Mouse (Mus musculus) retina, postnatal 7 days (tissue): Measurements from ENCODE around the gene Sdk2.

ENCODE experiments used
- DNase-seq: peaks from one replicate; pipeline ENCODE4 v3.0.0-alpha.2; 2012; ENCODE audit warnings: low read depth, low spot score

Gene Sdk2

DNA sequence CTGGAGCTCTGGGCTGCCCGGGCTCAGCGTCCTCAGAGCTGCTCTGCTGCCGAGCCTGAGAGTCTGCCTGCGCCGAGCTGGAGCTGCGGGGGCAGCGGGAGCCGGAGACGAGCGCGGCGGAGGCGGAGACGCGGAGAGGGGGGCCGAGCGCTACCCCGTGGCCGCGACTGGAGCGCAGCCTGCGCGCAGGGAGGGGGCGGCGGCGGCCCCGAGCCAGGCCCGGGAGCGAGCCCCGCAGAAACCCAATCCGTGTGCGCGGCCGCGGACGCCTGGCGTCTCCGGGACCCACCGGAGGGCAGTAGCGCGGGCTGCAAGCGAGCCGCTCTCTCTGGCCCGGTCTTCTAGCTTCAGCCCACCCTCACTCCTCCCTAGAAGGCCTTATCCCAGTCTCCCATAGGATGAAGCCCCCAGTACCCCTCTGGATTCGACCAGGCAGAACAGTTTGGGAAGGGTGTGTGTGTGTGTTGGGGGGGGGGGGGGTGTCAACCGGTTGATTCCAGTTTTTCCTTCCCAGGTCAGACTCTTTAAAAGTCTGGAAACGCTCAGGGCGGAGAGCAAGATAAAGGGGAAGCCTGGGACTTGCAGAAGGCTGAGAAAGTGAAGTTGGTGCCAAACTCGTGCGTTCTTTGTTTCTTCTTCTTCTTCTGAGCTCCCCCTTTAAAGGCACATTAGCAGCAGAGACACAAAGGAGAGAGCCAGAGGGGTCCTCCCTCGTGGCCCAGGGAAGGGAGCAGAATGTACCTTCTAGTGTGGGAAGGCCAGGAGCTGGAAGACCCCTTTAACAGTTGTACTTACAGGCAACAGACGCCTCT, at the start of gene Sdk2:
TSS of gene Sdk2 (minus strand) at position 96 of the 812 bp plus-strand sequence.
- peak; percentile 51 for DNase-seq

DNA sequence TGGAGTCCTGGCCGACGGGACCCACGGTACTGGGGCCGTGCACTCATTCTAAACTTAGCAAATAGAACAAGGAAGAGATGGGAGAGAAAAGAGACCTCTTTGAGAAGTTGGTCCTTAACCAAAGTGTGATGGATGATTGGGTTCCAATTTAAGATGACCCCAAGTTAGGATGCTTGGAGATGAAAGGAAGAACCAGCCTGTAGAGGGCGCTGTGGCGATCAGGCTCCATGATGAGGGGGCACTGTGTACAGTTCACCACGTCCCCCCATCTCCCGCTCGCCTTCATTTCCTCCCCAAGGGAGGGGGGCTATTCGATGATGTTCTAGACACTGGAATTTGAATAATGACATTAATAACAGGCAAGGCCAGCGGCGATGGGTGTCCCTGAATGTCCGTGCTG, 48.2 kb upstream of the Sdk2 start:
- no peak for DNase-seq

DNA sequence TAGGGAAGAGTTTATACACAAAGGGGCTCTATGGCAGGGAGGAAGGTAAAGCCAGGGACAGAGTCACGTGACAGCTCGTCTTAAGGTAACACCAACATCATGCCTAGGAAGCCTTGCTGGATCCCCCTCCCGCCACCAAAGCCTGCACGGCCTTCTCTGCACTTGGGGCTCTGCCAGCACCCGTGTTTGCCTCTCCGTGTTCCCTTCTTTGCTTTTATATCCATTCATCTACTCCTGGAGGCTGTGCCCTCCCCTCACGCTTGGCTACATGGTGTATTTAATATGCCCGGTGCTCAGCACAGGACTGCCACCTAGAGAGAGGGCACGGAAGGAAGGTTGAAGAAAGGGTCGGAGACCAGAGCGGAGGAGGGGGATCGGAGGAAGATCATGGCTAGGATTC, 47.8 kb upstream of the Sdk2 start:
- no peak for DNase-seq

DNA sequence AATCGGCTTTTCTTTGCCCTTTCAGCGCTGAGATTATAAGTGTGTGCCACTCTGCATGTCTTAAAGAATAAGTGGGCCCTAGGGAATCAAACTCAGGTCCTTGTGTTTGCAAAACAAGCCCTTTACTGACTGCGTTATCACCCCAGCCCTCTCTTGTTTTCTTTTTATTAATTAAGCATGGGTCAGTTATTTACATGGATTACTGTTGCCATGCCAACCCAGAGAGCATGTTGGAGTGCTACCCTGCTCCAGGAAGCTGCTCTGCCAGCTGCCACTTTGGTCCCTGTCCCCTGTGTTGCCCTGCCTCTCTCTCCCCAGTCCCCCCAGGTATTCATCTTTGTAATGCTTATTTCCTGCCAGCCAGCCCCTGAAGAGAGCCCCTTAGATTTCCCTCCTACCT, 44.0 kb upstream of the Sdk2 start:
- no peak for DNase-seq

DNA sequence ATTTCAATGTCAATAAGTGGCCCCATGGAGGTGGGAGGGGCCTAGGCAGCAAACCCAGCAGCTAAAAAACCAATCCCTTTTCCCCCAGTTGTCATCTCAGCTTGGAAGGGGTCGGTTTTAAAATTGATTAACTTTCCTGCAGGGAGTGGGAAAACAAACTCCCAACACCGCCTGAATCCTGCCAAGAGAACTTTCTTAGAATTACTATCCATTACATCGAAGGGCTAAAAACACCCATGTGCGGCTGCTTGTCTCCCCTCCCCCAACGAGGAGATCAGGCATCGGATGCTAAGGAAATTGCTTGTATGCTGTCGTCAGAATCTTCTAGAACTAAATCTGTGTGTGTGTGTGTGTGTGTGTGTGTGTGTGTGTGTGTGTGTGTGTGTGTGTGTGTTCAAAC, 26.8 kb upstream of the Sdk2 start:
- no peak for DNase-seq

DNA sequence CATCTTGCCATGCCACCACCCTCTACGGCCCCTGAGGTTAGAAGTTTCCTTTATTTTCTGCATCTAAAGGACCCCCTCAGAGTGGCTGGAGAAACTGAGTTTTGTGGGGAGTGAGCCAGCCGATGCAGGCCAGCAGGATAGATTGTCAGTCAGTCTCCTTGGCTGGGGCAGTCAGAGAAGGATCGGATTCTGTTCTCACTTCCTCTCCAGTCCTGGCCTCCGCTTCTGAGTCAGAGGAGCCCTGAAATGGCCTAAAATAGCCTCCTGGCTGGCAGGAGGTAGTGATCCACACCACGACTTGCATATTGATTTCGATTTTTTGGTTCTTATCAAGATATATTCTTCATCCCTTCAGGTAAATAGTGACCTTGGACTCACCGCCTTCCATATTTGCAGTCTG, 26.3 kb upstream of the Sdk2 start:
- DNase-seq, result no peak

DNA sequence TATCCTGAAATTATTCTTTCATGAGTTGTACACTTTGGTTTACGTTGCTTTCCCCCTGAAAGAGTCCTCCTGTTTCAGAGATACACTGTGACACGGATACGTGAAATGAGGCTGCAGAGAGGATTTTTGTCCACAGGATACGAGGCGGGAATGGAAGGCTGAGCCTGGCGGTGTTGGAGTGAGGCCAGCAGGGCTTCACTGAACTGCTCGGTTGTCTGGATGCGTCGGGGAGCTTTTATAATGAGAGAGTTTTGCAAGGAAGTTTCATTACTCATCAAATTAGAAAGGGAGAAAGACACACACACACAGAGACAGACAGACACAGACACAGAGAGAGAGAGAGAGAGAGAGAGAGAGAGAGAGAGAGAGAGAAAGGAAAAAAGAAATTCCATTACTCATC, 13.8 kb upstream of the Sdk2 start:
- DNase-seq, result no peak

DNA sequence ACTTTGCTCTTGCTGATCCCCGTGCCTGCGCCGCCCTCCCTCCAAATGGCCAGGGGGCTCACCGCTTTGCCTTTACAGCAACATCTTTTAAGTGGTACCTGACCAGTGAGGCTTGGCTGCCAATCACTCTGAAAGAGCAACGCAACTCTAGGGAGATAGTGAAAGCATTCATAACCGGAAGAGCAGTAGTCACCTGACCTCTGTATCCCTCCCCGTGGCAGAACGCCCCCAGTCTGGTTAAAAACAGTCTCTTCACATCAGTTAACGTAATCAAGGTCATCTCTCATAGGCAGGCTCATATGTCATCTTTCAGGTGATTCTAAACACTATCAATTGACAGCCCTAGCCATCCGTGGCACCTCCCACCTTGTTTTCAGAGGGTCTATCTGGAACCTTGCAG, 5.8 kb upstream of the Sdk2 start:
- DNase-seq, result no peak

DNA sequence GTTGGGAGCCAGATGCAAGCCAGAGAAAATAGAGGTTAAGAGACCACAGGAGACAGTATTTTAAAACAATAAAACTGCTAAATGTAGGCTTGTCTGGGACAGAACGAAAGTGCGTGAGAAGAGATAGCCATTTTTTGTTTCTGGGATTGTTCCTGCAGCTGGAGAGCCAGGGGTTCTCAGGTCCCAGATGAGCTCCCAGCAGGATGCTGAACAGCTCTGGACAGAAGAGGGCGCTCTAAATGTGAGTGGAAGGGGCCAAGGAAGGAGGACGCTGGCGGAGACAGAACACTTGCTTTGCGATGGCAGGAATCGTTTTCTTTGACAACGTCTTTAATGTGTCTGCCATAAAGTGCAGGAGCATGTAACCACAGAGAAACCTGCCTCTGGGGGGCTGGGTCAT, 5.2 kb upstream of the Sdk2 start:
- DNase-seq, result no peak

DNA sequence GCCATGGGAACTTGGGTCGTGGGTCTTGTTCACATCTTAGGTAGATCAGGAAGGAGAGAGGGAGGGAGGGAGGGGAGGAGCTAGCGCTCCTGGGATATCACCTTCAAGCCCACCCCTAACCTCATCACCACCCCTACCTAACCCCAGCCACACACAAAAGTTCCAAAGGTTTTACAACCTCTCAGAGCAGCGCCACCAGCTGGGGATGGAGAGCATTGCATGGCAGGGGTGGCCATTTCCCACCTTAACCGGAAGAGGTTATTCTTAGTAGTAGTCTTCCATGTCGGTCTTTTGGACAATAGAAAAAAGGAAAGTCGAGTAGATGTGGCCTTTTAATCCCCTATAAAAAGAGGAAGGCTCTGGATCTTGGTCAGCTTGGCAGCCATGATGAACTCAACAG, 4.0 kb upstream of the Sdk2 start:
- DNase-seq, result no peak

DNA sequence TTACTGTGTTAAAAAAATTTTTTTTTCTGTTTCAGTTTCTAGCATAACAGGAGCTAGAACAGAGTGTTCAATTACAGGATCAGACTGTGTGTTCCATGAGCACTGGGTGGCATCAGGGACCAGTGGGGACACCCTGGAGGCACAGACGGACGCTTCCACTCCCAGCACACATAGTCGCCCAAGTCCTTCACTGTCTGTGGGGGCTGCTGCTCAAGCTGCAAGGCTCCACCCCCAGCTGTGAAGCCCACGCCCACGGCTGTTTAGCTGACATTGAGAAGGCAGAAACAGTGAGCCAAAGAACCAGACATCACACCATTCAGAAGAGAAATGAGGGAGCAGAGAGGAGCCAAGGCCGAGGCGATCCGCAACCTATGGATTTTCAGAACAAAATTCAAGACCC, 3.3 kb upstream of the Sdk2 start:
- no peak for DNase-seq

DNA sequence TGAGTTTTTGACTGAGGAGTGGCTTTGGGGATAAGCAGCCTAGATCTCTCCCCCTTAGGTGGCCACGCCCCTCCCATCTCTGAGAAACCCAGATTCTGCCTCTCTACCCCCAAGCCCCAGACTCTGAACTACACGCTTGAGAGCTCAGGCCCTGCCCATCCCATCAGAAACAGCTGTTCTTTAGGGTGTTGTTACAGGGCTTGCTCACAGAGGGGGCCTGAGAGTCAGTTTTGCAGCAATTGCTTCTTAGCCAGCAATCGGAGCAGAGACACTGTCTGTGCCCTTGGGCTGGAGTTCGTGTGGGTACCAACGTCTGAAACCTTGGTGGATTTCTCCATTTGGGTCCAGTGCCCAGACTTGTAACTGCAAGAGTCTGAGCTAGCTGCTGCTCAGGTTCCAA, 1.5 kb upstream of the Sdk2 start:
- peak; percentile 43 for DNase-seq

DNA sequence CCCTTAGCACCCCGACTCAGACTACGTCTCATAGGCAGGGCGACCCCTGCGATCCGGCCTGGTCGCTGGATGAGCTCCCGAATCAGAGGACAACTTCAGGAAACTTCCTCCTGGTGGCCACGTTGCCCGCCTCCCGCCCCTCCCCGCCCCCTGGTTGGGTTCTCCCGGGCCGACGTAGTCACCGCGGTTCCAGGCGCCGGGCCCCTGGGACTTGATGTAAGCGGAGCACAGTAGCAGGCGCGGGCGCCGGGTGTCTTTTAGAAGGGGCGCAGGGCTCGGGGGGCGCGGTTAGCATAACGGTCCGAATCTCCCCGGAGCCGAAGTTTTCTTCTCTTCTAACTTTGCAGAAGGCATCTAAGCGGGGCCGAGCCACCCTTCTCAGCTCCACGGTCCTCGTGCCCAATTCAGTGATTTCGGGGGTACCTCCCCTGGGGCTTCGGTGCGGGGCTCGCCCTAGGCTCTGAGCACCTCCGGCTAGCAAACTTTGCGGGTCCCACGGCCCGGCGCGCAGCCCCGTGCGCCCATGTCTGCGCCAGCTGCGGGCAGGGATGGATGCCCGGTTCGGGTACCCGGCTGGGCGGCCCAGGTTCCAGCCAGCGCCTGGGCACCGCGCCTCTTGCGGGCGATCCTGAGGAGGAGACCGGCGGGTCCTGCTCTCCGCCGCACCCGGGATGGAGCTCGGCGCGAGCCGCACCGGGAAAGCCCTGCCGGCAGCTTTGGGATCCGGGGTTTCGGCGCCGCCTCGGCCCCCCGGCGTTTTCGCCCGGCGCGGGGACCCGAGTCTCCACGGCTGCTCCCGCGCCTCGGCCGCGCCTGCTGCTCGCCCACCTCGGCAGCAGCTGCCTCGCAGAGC, 522 bp downstream of the Sdk2 start:
- no peak for DNase-seq

DNA sequence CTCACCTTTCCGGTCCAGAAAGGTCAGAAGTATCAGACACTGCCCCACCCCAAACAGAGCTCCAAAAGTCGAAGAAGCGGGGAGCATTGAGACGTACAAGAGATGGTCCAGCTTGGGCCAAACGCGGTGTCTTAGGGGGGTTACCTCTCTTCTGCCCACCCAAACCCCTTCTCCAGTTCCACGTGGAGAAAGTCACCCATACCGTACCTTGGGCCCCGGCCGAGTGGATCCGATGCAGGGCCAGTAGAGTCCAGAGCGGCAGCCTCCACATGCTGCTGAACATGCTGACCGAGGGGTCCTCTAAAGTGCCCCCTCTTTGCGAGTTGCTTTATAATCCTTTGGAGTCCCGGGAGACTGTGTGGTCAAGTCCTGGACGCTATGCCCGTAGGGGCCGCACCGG, 1.2 kb downstream of the Sdk2 start:
- DNase-seq, result no peak

DNA sequence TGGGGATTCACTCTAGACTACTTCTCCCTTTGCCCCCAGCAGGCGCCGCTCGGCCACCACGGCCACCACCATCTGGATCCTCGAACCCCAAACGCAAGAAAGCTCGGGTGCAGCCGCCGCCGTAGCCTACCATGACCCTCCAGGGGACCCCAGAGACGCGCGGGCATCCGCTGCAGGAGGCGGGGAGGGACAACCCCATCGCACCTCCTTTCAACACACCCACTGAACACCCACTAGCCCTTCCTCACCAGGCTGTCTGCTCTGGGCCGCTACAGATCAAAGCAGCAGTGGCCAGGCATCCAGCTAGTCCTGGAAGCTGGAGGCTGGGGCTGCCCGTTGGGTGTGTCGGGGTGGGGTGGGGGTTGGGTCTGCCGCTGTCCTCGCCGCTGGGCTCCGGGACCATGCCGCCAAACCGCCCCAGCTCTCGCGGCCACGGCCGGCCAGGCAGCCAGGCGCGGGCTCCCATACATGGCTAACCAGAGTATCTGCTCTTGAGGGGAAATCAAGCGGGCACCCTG, 1.9 kb downstream of the Sdk2 start:
- DNase-seq, result no peak

DNA sequence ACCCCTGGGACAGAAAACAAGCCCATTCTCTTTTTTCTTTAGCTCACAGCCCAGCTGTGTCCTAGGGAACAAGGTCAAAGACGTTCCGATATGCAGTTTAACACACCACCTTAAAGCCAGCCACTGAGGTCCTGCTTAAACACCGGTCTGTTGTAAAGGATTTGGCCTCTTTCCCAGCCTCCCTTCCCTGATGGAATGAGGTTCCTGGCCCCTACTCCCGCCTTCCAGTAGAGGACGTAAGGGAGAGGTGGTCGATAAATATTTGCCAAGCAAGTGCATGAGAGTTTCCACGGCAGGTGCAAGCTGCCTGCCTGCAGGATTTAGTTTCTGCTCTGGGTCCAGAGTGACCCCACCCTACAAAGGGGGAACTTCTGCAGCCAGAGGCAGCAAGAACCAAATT, 4.9 kb downstream of the Sdk2 start:
- DNase-seq, result no peak

DNA sequence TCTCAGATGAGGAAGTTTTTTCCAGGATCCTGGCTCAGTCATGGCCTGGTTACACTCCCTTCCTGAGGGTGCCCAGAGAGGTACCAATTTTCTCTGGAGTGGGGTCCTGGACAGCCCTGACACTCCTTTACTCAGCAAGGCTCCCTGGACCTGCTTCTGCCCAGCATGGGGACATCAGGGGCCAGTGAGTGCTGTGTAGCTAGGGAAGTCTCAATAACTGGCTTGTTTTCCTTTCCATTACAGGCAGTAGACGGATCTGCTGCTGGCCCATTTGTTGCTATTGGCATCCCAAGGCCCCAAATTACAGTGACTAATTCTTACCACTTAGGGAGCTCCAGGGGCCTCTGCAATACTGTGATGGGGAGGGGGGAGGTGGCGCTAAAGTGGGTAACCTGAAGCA, 5.6 kb downstream of the Sdk2 start:
- DNase-seq, result no peak

DNA sequence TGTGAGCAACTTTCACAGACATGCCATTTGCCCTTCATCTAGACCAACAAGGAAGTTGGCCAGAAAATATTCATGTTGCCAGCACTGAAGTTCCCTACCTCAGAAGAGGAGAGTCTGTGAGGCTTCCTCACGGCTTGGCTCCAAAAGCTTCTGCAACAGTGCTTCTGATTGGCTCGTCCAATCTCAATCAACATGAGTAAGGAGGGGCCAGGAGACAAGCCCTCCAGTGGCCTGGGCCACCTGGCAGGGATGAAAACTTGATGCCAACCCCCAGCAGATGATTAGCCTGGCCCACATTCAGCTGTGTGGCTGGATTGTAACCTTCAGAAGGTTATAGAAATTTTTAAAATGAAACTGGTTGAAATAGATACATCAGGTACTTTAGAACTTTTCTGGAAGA, 10.5 kb downstream of the Sdk2 start:
- DNase-seq, result no peak

DNA sequence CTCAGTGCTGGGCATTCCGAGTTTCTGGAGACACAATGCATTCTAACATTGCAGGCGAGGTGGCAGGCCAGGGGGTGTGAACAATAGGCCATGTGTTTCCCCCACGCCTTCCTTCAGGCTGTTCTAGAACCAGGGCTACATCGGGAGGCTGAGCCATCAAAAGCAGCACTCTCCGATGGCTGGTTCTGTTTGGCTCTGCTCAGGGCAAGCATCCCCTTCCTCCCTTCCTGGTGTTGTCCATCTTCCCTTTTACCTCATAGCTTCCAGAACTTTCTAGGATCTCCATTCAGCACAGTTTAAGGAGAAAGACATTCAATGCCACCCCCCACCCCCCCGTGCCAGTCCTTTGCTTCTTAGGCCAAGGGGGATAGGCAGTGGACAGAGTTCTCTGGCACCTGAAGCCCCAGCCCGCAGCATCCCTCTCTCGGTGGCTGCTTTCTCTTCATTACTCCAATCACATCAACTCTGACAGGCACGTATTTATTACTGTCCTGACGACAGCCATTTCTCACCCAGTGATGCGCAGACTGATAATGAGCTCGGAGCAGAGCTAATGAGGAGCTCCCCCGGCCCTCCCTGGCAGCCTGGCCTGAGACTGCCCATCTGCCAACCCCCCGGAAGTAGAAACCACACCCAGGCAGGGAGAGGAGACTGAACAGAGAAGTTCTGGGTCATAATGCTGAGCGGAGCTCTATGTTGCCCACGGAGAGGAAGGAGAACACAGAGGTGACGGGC, 12.1 kb downstream of the Sdk2 start:
- peak; percentile 51 for DNase-seq

DNA sequence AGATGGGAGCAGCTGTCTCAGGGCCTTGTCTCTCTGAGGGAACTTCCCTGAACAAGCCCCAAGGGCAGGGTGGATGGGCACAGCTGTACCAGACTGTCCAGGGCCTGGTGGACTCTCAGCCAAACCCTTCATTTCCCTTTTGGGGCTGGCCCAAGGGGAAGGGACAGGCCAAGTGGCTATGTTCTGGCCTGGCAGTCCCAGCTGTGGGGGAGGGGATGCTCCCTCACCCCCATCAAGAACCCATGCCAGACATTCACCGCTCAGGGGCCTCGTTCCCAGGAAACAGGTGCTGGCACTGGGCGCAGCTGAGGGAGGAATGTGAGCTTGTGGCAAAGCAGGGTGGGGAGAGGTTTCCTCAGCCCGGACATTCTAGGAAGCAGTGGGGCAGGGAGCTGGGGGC, 15.5 kb downstream of the Sdk2 start:
- DNase-seq, result no peak

DNA sequence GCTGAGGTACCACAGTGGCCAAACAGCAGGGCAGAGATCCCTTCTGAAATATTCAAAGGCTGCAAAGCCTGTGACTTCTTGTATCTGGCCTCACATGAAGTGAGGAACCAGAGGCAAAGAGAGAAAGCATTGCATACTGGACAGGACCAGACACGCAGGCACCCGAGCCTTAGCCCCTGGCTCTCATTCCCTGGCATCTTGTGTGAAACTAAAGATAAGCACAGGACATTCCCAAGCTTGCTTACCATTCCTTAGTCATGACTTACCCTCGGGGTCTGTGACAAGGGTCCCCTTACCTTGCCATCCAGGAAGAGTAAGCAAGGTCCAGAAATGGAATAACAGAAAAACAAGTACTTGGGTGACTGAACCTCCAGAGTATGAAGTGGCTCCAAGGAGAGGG, 16.3 kb downstream of the Sdk2 start:
- no peak for DNase-seq

DNA sequence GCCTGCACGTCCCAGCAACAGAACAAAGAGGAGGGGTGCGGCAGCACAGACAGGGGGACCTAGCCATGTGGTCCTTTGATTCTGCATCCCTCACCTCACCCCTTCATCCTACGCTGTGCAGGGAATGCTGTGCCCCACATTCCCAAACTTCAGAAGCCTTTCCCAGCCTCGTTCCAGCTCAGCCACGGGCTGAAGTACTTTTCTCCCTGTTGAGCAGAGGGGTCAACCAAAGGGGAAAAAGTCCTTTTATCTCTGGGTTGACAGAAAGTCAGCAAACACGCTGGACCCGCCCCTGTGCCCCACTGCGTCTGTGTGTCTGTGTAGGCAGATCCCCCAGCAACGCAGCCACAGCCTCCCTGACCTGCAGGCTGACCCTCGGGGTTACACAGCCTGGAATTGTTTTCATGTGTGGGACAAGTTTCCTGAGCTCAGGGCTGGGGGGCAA, 18.9 kb downstream of the Sdk2 start:
- no peak for DNase-seq
